Mouse (Mus musculus) kidney, embryonic 16.5 days (tissue): ENCODE data around the gene Mpzl2. TPM values are rescaled to one million over a fixed set of nuclear protein-coding genes. Genes with fewer than 3 reads are reported as not detected.

Source experiments
- ATAC-seq: fragments of 200-750 bp; cut with Nextera tagmentation; 2 replicates; pipeline ENCODE4 v1.8.0; 2017; ENCODE audit warnings: moderate TSS enrichment; ENCODE audit not compliant: low FRiP score, low TSS enrichment
- H3K27ac ChIP-seq: fragments of 300-500 bp; sonication (generic); 2 replicates; pipeline ENCODE4 v1.5.1; 2014; ENCODE audit warnings: low read length
- H3K27me3 ChIP-seq: fragments of 300-500 bp; sonication (generic); 2 replicates; pipeline ENCODE4 v1.6.1; 2014; ENCODE audit warnings: low read length, control low read depth, mixed read lengths; ENCODE audit not compliant: insufficient read depth
- H3K36me3 ChIP-seq: fragments of 300-500 bp; sonication (generic); 2 replicates; pipeline ENCODE4 v1.6.1; 2014; ENCODE audit warnings: low read length, control low read depth, mixed read lengths; ENCODE audit not compliant: insufficient read depth
- H3K4me1 ChIP-seq: fragments of 300-500 bp; sonication (generic); 2 replicates; pipeline ENCODE4 v1.6.1; 2014; ENCODE audit warnings: low read length, control low read depth, mixed read lengths; ENCODE audit not compliant: insufficient read depth
- H3K4me2 ChIP-seq: fragments of 300-500 bp; sonication (generic); replicated peaks from 2 replicates; pipeline ENCODE4 v1.6.1; 2014; ENCODE audit warnings: low read depth, low read length
- H3K4me3 ChIP-seq: fragments of 300-500 bp; sonication (generic); 2 replicates; pipeline ENCODE4 v1.5.1; 2014; ENCODE audit warnings: mild to moderate bottlenecking, low read length
- H3K9ac ChIP-seq: fragments of 300-500 bp; sonication (generic); replicated peaks from 2 replicates; pipeline ENCODE4 v1.6.1; 2014; ENCODE audit warnings: low read length
- H3K9me3 ChIP-seq: fragments of 300-500 bp; sonication (generic); 2 replicates; pipeline ENCODE4 v1.6.1; 2016; ENCODE audit warnings: low read length, control low read depth
- WGBS: fragments of 180-500 bp; shearing (Covaris S2); extraction: QIAGEN DNeasy Blood & Tissue Kit; methylation state at CpG from one replicate; pipeline ENCODE4 v1.1.7; 2014; 5-methylcytosine and 5-hydroxymethylcytosine counted together
- polyA plus RNA-seq: library from polyadenylated mRNA; unstranded; fragments of >200 nt; fragmentation: Nextera tagmentation; extraction: Ambion mirVana; gene quantifications from 2 replicates; pipeline ENCODE4 v1.2.1, GENCODE M21; 2015

Gene Mpzl2
- polyA plus RNA-seq, 1 experiment from 2014 or later = 20.3 TPM

DNA sequence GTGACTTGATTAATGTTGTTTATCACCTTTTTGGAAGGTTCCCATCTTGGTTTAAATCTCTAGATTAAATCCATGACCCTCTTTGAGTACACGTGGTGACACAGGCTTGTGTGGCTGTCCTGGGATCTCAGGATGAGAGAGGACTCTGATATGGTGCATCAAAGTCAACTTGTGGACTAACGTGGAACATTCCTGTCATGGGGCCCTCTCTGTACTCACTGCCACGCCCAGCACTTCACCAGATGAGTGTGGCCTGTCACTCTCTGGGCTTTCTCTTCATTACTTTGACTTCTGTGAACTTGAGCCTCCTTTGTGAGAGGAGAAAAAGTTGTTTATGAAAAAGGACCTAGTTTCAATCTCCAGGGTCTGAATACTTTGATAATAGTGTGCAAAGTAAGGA is 32.2 kb downstream of the Mpzl2 start:
- no peak overlapping the region for H3K4me3 ChIP-seq
- no peaks in the 10 kb centered on the region for H3K36me3 ChIP-seq
- no peak overlapping the region for H3K27ac ChIP-seq
- no peak overlapping the region for H3K9ac ChIP-seq
- H3K27me3 ChIP-seq = no peaks in the 10 kb centered on the region
- no peaks in the 10 kb centered on the region for H3K9me3 ChIP-seq
- WGBS = 64% methylated on average over 3 of the region's 3 CpGs
- H3K4me2 ChIP-seq = no peak overlapping the region
- H3K4me1 ChIP-seq = no peaks in the 10 kb centered on the region
- ATAC-seq = no peak

DNA sequence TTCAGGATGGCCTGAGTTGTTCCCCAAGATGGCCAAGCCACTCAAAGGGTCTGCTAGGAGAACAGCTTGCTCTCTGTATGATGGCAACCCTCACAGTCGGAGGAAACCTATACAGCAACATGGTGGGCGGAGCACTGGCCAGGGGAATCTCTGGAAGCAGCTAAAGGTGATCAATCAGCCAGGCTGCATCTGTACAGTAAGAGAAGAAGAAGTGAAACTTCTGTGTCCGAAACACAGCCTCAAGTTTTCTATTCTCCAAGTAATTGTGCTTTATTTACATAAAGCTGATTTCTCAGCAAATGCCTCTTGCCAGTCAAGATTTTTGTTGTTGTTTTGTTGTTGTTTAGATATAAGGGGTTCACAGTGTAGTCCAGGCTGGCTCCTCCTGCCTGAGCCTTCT is 38.3 kb downstream of the Mpzl2 start:
- no peaks in the 10 kb centered on the region for H3K9me3 ChIP-seq
- ATAC-seq = no peak
- no peak overlapping the region for H3K4me2 ChIP-seq
- no peaks in the 10 kb centered on the region for H3K4me1 ChIP-seq
- 0 out of 2 replicates have a peak, but pooled peaks cover 4% of the 10 kb centered on the region for H3K27me3 ChIP-seq
- no peaks in the 10 kb centered on the region for H3K36me3 ChIP-seq
- H3K4me3 ChIP-seq = no peak overlapping the region
- no peak overlapping the region for H3K27ac ChIP-seq
- no peak overlapping the region for H3K9ac ChIP-seq
- 59% methylated on average over 3 of the region's 3 CpGs for WGBS

- Histone ChIP-seq H3K4me2 (no peak within 1 kb of the TSS), H3K9ac (no peak within 1 kb of the TSS), H3K4me3 (no peak within 1 kb of the TSS), H3K27me3 (0 out of 2 replicates have a peak, but pooled peaks cover 4% of the 10 kb centered on the region), H3K9me3 (no peaks in the 10 kb centered on the region), H3K27ac (no peak within 1 kb of the TSS), H3K36me3 (no peaks in the 10 kb centered on the region), H3K4me1 (no peaks in the 10 kb centered on the region)
- ATAC-seq = no peak
- 88% methylated on average over 5 of the region's 5 CpGs for WGBS
Measured at GRCm38 (mm10) chr9:45079011-45079410, 39.4 kb downstream of the Mpzl2 start, which contains the start of gene Jaml. Gene Jaml, plus strand, starts transcription at chr9:45079183.

- H3K4me3 ChIP-seq = no peak overlapping the region
- H3K9me3 ChIP-seq = no peaks in the 10 kb centered on the region
- no peaks in the 10 kb centered on the region for H3K36me3 ChIP-seq
- no peak overlapping the region for H3K4me2 ChIP-seq
- 89% methylated on average over 3 of the region's 3 CpGs for WGBS
- H3K27ac ChIP-seq = no peak overlapping the region
- H3K9ac ChIP-seq = no peak overlapping the region
- 0 out of 2 replicates have a peak, but pooled peaks cover 4% of the 10 kb centered on the region for H3K27me3 ChIP-seq
- ATAC-seq = no peak
- H3K4me1 ChIP-seq = no peaks in the 10 kb centered on the region
Measured at GRCm38 (mm10) chr9:45083132-45083531, 43.5 kb downstream of the Mpzl2 start.

DNA sequence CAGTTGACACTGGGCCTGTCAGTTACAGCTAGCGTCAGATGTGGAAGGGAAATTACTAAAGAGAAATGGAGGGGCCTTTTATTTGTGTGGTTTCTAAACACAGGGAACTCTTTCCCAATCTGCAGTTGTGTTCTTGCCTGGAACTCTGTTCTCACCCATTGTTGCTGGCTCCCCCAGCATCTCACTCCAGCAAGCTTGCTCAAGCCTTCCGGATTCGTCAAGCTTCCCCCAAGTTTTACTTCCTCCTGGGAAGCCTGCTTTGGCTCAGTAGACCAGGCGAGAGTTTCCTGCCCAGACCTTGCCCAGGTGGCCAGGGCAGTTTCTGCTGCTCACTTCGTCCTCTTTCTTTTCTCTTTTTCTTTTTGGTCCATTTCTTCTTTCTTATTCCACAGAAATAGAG is 45.0 kb downstream of the Mpzl2 start:
- no peaks in the 10 kb centered on the region for H3K9me3 ChIP-seq
- ATAC-seq = no peak
- no peaks in the 10 kb centered on the region for H3K36me3 ChIP-seq
- H3K4me2 ChIP-seq = no peak overlapping the region
- H3K27ac ChIP-seq = no peak overlapping the region
- no peaks in the 10 kb centered on the region for H3K4me1 ChIP-seq
- H3K4me3 ChIP-seq = no peak overlapping the region
- 65% methylated on average over 5 of the region's 5 CpGs for WGBS
- no peaks in the 10 kb centered on the region for H3K27me3 ChIP-seq
- no peak overlapping the region for H3K9ac ChIP-seq

DNA sequence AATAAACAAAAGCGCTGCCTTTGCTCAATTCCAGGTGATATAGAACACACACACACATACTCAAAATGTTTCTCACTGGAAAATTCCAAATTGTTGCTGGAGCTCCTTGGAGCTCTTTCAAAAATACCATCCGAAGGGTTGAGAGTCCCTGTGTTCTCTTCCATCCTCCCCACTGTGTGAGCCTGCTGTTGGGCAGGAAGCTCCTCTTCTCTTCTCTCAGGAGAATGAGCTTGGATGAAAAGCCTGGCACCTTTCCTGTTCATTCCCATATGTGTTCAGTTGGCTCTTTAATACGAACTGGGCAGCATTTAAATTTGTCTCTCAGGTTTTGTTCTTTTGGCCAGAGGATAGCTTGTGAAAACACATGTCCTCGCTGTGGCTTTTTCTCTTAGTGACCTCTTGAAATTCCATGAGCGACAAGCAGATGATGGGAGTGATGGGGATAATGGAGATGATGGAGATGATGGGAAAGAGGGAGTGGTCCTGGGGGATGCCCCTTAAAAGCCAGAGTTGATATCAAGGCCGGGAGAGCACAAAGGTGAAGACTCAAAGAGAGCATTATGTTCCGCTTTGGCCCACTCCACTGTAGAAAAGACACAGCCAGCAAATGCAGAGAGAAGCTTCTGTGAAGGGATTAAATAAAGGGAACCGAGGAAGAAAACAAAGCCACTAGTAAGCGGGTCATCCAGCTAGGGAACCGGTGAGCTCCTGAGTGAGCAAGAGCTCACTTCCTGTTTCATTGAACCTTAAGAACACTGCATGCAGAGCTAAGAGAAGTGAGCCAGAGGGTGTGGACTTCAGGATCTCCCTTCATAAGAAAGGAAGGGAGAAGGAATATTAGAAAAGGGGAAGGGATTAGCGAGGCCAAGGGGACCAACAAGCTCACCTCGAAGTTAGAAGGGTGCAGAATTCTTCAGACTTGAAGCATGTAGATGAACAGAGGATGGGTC is 46.4 kb downstream of the Mpzl2 start:
- Histone ChIP-seq H3K27ac (no peak overlapping the region), H3K27me3 (no peaks in the 10 kb centered on the region), H3K4me3 (no peak overlapping the region), H3K36me3 (no peaks in the 10 kb centered on the region), H3K4me1 (no peaks in the 10 kb centered on the region), H3K9me3 (no peaks in the 10 kb centered on the region), H3K4me2 (no peak overlapping the region), H3K9ac (no peak overlapping the region)
- ATAC-seq = no peak
- WGBS = 82% methylated on average over 12 of the region's 12 CpGs

GRCm38 (mm10) chr9:45088040-45088439 is 48.4 kb downstream of the Mpzl2 start:
- no peak for ATAC-seq

DNA sequence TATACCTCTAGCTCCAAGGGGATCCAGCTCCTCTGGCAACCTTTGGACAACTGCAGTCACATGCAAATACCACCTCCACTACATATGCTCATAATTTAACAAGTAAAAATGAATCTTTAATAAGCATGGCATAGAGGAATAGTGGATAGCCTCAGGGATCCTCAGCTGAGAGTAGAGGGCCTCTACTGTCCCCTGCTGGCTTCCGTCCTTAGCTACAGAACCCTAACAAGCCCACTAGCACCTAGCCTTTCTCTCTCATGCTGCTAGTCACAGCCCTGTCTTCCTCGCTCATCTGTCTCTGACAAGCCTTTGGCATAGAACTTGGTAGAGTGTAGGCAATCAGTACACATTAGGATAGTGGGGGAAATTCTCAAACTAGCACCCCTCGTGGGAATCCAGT is 51.2 kb downstream of the Mpzl2 start:
- Histone ChIP-seq H3K27ac (no peak overlapping the region), H3K4me2 (no peak overlapping the region), H3K36me3 (no peaks in the 10 kb centered on the region), H3K9ac (no peak overlapping the region), H3K27me3 (no peaks in the 10 kb centered on the region), H3K4me3 (no peak overlapping the region), H3K4me1 (no peaks in the 10 kb centered on the region), H3K9me3 (no peaks in the 10 kb centered on the region)
- no peak for ATAC-seq
- 67% methylated on average over 3 of the region's 3 CpGs for WGBS

More at GRCm38 (mm10) chr9:45088040-45088439, 48.4 kb downstream of the Mpzl2 start:
- Histone ChIP-seq H3K4me3 (no peak overlapping the region), H3K9me3 (no peaks in the 10 kb centered on the region), H3K4me2 (no peak overlapping the region), H3K9ac (no peak overlapping the region), H3K36me3 (no peaks in the 10 kb centered on the region), H3K27me3 (no peaks in the 10 kb centered on the region), H3K27ac (no peak overlapping the region), H3K4me1 (no peaks in the 10 kb centered on the region)

DNA sequence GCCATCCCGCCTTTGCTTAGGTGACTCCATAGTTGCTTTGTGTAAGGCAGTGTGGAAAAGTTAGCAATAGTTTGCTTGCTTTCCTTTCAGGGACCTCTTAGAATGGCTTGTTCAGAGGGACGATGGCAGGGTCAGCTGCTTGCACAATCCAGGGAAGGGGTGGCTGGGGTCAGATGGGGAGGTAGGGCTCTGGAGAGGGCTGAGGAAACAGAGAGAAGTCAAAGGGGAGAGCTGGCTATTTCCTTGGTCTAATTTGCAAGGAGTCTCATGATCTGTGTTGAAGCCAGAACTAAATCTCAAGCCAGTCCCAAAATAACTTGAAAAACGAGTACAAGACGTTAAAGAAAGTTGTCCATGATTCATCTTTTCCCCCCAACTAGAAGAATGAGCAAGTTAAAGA is 53.0 kb downstream of the Mpzl2 start:
- Histone ChIP-seq H3K9ac (no peak overlapping the region), H3K36me3 (no peaks in the 10 kb centered on the region), H3K27ac (no peak overlapping the region), H3K27me3 (no peaks in the 10 kb centered on the region), H3K4me2 (no peak overlapping the region), H3K4me3 (no peak overlapping the region), H3K4me1 (no peaks in the 10 kb centered on the region), H3K9me3 (no peaks in the 10 kb centered on the region)
- no peak for ATAC-seq
- WGBS = 42% methylated on average over 4 of the region's 4 CpGs
